Mouse (Mus musculus) liver, embryonic 15.5 days (tissue): ENCODE results near the gene Atp5j2. TPM values are rescaled to one million over a fixed set of nuclear protein-coding genes. Genes with fewer than 3 reads are reported as not detected.

Experiments
- ATAC-seq: fragments of 200-750 bp; cut with Nextera tagmentation; 2 replicates; pipeline ENCODE4 v1.8.0; 2017; ENCODE audit warnings: moderate number of reproducible peaks, mild to moderate bottlenecking, moderate library complexity; ENCODE audit not compliant: insufficient read depth
- H3K27ac ChIP-seq: fragments of 300-500 bp; sonication (generic); replicated peaks from 2 replicates; pipeline ENCODE4 v1.5.1; 2015; ENCODE audit warnings: mild to moderate bottlenecking, inconsistent platforms
- H3K27me3 ChIP-seq: fragments of 300-500 bp; sonication (generic); 2 replicates; pipeline ENCODE4 v1.6.1; 2015; ENCODE audit warnings: mild to moderate bottlenecking, inconsistent platforms
- H3K36me3 ChIP-seq: fragments of 300-500 bp; sonication (generic); replicated peaks from 2 replicates; pipeline ENCODE4 v1.6.1; 2015; ENCODE audit warnings: moderate library complexity, mild to moderate bottlenecking, inconsistent platforms
- H3K4me1 ChIP-seq: fragments of 300-500 bp; sonication (generic); replicated peaks from 2 replicates; pipeline ENCODE4 v1.6.1; 2015; ENCODE audit warnings: inconsistent platforms
- H3K4me2 ChIP-seq: fragments of 300-500 bp; sonication (generic); 2 replicates; pipeline ENCODE4 v1.6.1; 2015; ENCODE audit warnings: moderate library complexity, mild to moderate bottlenecking, inconsistent platforms
- H3K4me3 ChIP-seq: fragments of 300-500 bp; sonication (generic); replicated peaks from 2 replicates; pipeline ENCODE4 v1.5.1; 2015; ENCODE audit warnings: mild to moderate bottlenecking, inconsistent platforms
- H3K9ac ChIP-seq: fragments of 300-500 bp; sonication (generic); 2 replicates; pipeline ENCODE4 v1.6.1; 2015; ENCODE audit warnings: moderate library complexity, mild to moderate bottlenecking, inconsistent platforms
- H3K9me3 ChIP-seq: fragments of 300-500 bp; sonication (generic); replicated peaks from 2 replicates; pipeline ENCODE4 v1.6.1; 2016; ENCODE audit warnings: inconsistent platforms
- WGBS: fragments of 180-500 bp; shearing (Covaris S2); methylation state at CpG from one replicate; pipeline ENCODE4 v1.1.7; 2015; ENCODE audit warnings: mixed read lengths; ENCODE audit not compliant: insufficient replicate concordance; 5-methylcytosine and 5-hydroxymethylcytosine counted together
- polyA plus RNA-seq: library from polyadenylated mRNA; unstranded; fragments of >200 nt; fragmentation: Nextera tagmentation; extraction: Ambion mirVana; gene quantifications from 2 replicates; pipeline ENCODE4 v1.2.1, GENCODE M21; 2015

The Atp5j2 gene
- polyA plus RNA-seq, 1 experiment from 2014 or later, result 457 TPM

DNA sequence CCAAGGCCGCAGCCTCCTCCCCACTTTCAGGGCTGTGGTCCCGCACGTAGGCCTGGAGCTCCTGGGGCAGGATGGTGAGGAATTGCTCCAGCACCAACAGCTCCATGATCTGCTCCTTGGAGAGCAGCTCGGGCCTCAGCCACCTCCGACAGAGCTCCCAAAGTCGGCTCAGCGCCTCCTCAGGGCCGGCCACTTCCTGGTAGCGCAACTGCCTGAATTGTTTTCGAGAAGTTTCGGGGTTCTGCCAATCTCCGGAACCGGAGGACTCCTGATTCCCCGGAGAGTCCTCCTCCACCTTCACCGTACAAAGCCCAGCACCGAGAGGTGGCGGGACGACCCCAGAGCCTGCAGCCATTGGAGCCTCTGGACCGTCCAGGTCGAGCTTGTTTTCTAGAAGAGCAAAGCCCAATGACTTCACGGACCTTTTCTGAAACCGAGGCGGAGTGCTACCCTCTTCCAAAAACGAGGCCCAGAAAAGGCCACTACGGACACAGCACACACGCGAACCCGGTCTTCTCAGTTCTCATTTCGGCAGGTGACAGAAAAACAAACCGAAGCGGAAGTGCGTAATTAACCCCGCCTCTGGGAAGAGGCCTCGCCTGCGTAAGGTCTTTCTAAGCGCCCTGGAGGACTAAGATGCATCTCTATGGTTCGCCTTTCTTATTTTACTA, 9.6 kb upstream of the Atp5j2 start, which contains the start of gene Zkscan14:
Zkscan14 (minus strand) TSS at position 548 of the 671 bp plus-strand sequence.
- Histone ChIP-seq H3K4me1 (peaks cover 53% of the 10 kb centered on the region), H3K9me3 (no peaks in the 10 kb centered on the region), H3K27me3 (no peaks in the 10 kb centered on the region), H3K36me3 (peaks cover 16% of the 10 kb centered on the region), H3K4me2 (peak within 1 kb of the TSS; percentile 84), H3K27ac (peak within 1 kb of the TSS; percentile 87), H3K4me3 (peak within 1 kb of the TSS; percentile 94), H3K9ac (peak within 1 kb of the TSS; percentile 88)
- ATAC-seq, result peak; percentile 17
- 1% methylated on average over 37 of the region's 37 CpGs for WGBS

DNA sequence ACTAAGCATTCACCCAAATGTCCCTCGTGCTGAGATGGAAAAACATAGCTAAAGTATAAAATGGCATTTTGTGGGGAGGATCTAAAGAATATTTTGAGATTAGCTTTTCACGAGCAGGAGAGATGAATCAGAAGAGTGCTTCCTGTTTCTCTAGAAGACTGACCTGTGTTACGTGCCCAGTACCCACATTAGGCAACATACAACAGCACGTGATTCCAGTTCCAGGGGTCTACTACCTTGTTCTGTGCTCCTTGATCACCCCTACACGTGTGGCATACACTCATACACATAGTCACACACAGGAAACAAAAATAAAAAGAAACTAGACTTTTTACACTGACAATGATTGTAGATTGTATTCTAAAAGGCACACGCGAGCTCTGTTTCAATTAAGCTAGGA, 8.5 kb upstream of the Atp5j2 start:
- Histone ChIP-seq H3K4me1 (peaks cover 45% of the 10 kb centered on the region), H3K36me3 (peaks cover 26% of the 10 kb centered on the region), H3K4me3 (peak overlapping the region; percentile 94), H3K9me3 (no peaks in the 10 kb centered on the region), H3K27me3 (no peaks in the 10 kb centered on the region), H3K4me2 (peak overlapping the region; percentile 84), H3K9ac (no peak overlapping the region), H3K27ac (no peak overlapping the region)
- no peak for ATAC-seq
- WGBS, result 65% methylated on average over 7 of the region's 7 CpGs

GRCm38 (mm10) chr5:145190875-145191798, 725 bp downstream of the Atp5j2 start:
- Histone ChIP-seq H3K4me3 (peak overlapping the region; percentile 73), H3K4me1 (peaks cover 38% of the 10 kb centered on the region), H3K9me3 (no peaks in the 10 kb centered on the region), H3K9ac (peak overlapping the region; percentile 73), H3K27me3 (no peaks in the 10 kb centered on the region), H3K4me2 (peak overlapping the region; percentile 81), H3K36me3 (peaks cover 58% of the 10 kb centered on the region), H3K27ac (peak overlapping the region; percentile 76)
- under 1% methylated on average over 41 of the region's 41 CpGs for WGBS
- peak; percentile 87 for ATAC-seq

DNA sequence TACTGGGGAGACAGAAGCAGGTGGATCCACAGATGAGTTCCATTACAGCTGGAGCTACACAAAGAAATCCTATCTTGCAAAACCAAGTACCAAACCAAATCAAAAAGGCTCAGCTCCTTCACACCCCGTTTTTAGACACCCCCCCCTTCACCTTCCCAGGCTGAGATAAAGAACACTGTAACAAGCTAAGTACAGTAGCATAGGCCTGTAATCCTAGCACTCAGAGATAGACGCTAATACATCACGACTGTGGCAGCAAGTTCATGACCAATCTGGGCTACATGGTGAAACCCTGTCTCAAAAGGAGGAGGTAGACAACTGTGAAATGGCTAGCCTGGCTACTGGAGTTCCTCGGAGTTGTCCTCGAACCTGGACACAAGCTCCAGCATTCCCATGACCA, 1.5 kb downstream of the Atp5j2 start:
- Histone ChIP-seq H3K36me3 (peaks cover 58% of the 10 kb centered on the region), H3K27me3 (no peaks in the 10 kb centered on the region), H3K9ac (peak overlapping the region; percentile 73), H3K27ac (peak overlapping the region; percentile 76), H3K4me3 (peak overlapping the region; percentile 73), H3K9me3 (no peaks in the 10 kb centered on the region), H3K4me1 (peaks cover 41% of the 10 kb centered on the region), H3K4me2 (peak overlapping the region; percentile 81)
- WGBS, result 14% methylated on average over 5 of the region's 5 CpGs
- ATAC-seq, result no peak

GRCm38 (mm10) chr5:145189416-145189815, 2.4 kb downstream of the Atp5j2 start:
- Histone ChIP-seq H3K4me2 (peak overlapping the region; percentile 81), H3K36me3 (peaks cover 58% of the 10 kb centered on the region), H3K9ac (0 out of 2 replicates have a peak overlapping the region, but pooled peaks have one; percentile 73), H3K4me3 (peak overlapping the region; percentile 73), H3K4me1 (peaks cover 41% of the 10 kb centered on the region), H3K9me3 (no peaks in the 10 kb centered on the region), H3K27me3 (no peaks in the 10 kb centered on the region), H3K27ac (peak overlapping the region; percentile 76; the same call in 1 of the 2 replicates)
- no peak for ATAC-seq
- 40% methylated on average over 6 of the region's 6 CpGs for WGBS

DNA sequence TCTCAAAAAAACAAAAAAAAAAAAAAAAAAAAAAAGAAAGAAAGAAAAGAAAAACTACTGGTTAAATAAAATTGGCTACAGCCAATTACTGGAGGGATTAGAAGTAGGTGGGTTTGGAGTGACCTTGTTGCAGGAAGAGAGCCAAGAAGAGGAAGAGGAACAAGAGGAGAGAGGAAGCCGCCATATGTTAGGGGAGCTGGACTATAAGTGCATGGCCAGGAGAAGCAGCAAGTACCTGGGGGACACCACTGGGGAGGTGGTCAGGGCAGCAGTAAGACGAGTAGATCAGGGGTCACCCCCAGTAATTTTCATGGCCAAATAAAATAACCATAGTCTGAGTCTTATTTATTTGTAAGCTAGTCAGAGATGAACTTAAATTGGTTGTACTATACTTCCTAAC, 6.6 kb downstream of the Atp5j2 start:
- no peaks in the 10 kb centered on the region for H3K9me3 ChIP-seq
- ATAC-seq, result no peak
- no peak overlapping the region for H3K27ac ChIP-seq
- no peak overlapping the region for H3K4me2 ChIP-seq
- no peaks in the 10 kb centered on the region for H3K27me3 ChIP-seq
- no peak overlapping the region for H3K9ac ChIP-seq
- 68% methylated on average over 2 of the region's 2 CpGs for WGBS
- peaks cover 89% of the 10 kb centered on the region for H3K36me3 ChIP-seq
- H3K4me3 ChIP-seq, result no peak overlapping the region
- H3K4me1 ChIP-seq, result peaks cover 29% of the 10 kb centered on the region

DNA sequence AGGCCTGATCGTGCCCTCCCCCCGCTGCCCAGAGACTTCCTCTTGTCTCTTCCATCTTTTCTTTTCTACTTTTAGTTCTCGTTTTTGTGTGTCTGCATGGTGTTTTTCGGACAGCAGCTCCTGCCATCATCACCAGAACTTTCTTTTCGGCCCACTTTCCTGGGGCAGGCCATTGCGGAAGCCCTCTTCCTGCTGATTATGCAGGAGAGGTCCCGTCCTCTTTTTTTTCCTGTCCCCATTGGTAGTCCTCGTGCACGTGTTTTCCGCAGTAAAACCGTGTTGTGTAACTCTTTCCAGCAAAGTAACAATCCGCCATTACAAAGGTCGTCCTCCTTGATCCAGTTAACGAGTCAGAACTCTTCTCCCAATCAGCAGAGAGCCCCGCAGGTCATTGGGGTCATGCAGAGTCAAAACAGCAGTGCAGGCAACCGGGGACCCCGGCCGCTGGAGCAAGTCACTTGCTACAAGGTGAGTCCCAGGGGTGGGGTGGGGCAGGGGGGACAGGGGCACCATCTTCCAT, 13.3 kb downstream of the Atp5j2 start:
- Histone ChIP-seq H3K27ac (no peak overlapping the region; the same call in 1 of the 2 replicates), H3K4me3 (no peak overlapping the region), H3K27me3 (no peaks in the 10 kb centered on the region), H3K9ac (no peak overlapping the region), H3K4me1 (no peaks in the 10 kb centered on the region), H3K36me3 (peaks cover 100% of the 10 kb centered on the region), H3K9me3 (no peaks in the 10 kb centered on the region), H3K4me2 (no peak overlapping the region)
- ATAC-seq, result no peak
- 76% methylated on average over 18 of the region's 18 CpGs for WGBS

DNA sequence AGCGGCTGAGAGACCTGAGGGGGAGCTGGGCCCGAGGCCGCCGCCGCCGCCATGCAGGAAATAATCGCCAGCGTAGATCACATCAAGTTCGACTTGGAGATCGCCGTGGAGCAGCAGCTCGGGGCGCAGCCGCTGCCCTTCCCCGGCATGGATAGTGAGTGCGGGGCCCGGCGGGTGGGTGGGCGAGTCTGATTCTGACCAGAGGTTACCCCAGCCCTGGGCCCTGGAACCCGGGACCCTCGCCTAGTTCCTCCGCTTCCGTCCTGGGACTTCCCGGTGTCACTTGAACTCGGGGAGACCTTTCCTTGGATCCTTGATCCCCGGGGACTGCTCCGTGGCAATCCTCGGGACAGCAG, 24.6 kb downstream of the Atp5j2 start:
- Histone ChIP-seq H3K4me3 (peak overlapping the region; percentile 99), H3K9me3 (no peaks in the 10 kb centered on the region), H3K4me2 (peak overlapping the region; percentile 89), H3K4me1 (peaks cover 46% of the 10 kb centered on the region), H3K27ac (peak overlapping the region; percentile 87), H3K36me3 (peaks cover 54% of the 10 kb centered on the region), H3K27me3 (no peaks in the 10 kb centered on the region), H3K9ac (peak overlapping the region; percentile 99)
- ATAC-seq, result peak; percentile 19
- WGBS, result under 1% methylated on average over 28 of the region's 28 CpGs

DNA sequence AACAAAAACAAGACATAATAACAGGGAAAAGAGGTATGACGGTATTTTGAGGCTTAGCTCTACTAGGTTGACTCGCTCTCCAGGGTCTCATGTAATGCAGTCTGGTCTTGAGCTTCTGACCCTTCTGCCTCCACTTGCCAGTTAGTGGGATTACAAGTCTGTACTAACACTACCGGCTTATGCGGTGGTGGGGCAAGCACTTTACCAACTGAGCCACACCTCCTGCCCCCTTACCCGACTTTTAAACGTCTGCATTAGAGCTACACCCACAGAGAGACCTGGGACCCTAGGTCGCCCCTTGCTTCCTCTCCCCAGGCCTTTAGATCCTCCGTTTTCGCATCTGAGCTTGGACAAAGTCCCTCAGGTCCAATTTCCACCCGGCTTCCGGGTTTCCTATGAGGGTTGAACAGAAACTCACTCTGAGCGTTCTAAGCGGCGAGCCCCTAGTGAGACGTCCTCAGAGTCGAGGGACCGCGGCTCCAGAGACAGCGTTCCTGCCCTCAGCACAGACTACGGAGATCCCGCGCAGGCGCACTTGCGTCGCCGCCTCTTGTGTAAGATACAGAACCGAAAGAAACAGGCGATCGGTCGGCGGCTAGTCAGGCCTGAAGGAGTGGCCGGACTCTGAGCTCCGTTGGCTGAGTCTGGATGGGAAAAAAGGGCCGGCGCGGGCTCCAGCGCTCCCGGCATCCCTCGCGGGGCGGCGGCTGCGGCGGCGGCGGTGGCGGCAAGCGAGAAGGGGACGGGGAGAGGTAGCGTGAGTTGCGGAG, 25.1 kb downstream of the Atp5j2 start, which contains the start of the genes Ptcd1 and Cpsf4:
Ptcd1 (minus strand) TSS at position 573 of the 770 bp plus-strand sequence.
Cpsf4 (plus strand) TSS at position 678 of the 770 bp plus-strand sequence.
- no peaks in the 10 kb centered on the region for H3K27me3 ChIP-seq
- ATAC-seq, result peak; percentile 96
- under 1% methylated on average over 51 of the region's 51 CpGs for WGBS

GRCm38 (mm10) chr5:145165184-145165583, 26.7 kb downstream of the Atp5j2 start:
- H3K4me1 ChIP-seq, result peaks cover 44% of the 10 kb centered on the region
- peak overlapping the region; percentile 7; the same call in 1 of the 2 replicates for H3K4me2 ChIP-seq
- no peak overlapping the region for H3K9ac ChIP-seq
- H3K27me3 ChIP-seq, result no peaks in the 10 kb centered on the region
- ATAC-seq, result no peak
- H3K36me3 ChIP-seq, result peaks cover 52% of the 10 kb centered on the region
- no peak overlapping the region for H3K27ac ChIP-seq
- H3K9me3 ChIP-seq, result no peaks in the 10 kb centered on the region
- 86% methylated on average over 15 of the region's 15 CpGs for WGBS
- no peak overlapping the region for H3K4me3 ChIP-seq

More for the DNA sequence above, 25.1 kb downstream of the Atp5j2 start, which contains the start of the genes Ptcd1 and Cpsf4:
- Histone ChIP-seq H3K36me3 (peaks cover 52% of the 10 kb centered on the region), H3K4me1 (peaks cover 46% of the 10 kb centered on the region), H3K27ac (peak within 1 kb of the TSS; percentile 87), H3K9ac (peak within 1 kb of the TSS; percentile 99), H3K4me3 (peak within 1 kb of the TSS; percentile 99), H3K9me3 (no peaks in the 10 kb centered on the region), H3K4me2 (peak within 1 kb of the TSS; percentile 89)
